Mouse (Mus musculus): ENCODE data around the gene Znfx1.

- no peak for TF ChIP-seq CTCF (IDR thresholded peaks at IDR 0.05; ENCODE audit: control insufficient read depth, insufficient read depth, low read length)
- TF ChIP-seq POLR2A (IDR thresholded peaks at IDR 0.05; ENCODE audit: borderline replicate concordance, control insufficient read depth, low read depth, low read length), result no peak
These were observed 19.3 kb downstream of the Znfx1 start for GRCm38 (mm10) chr2:167043400-167044121.
